Mouse (Mus musculus): ENCODE data around the gene Ankrd33. TPM values are rescaled to one million over a fixed set of nuclear protein-coding genes. Genes with fewer than 3 reads are reported as not detected.

The Ankrd33 gene
- total and polyA plus RNA-seq, 3 experiments: not detected

- Histone ChIP-seq H3K36me3 (replicated peaks) (no peaks in the 10 kb centered on the region), H3K27me3 (ENCODE audit: insufficient read depth, low read length) (no peaks in the 10 kb centered on the region), H3K4me1 (ENCODE audit: insufficient read depth, low read depth, low read length) (no peaks in the 10 kb centered on the region), H3K4me3 (ENCODE audit: low read depth, low read length) (no peak overlapping the region), H3K9me3 (replicated peaks) (peaks cover 92% of the 10 kb centered on the region)
- DNase-seq (ENCODE audit: low spot score): no peak
- ATAC-seq (ENCODE audit: extremely low read depth, insufficient number of reproducible peaks, low FRiP score, poor library complexity, severe bottlenecking): no peak
- no peak for TF ChIP-seq CTCF (IDR thresholded peaks at IDR 0.05; ENCODE audit: low read depth, low read length)
Measured at GRCm38 (mm10) chr15:101077001-101077812, 38.3 kb upstream of the Ankrd33 start.

- Histone ChIP-seq H3K27me3 (ENCODE audit: insufficient read depth, low read length) (no peaks in the 10 kb centered on the region), H3K4me1 (ENCODE audit: insufficient read depth, low read depth, low read length) (no peaks in the 10 kb centered on the region), H3K9me3 (replicated peaks) (peaks cover 90% of the 10 kb centered on the region), H3K4me3 (ENCODE audit: low read depth, low read length) (no peak within 1 kb of the TSS; the same call in 1 of the 2 replicates), H3K36me3 (replicated peaks) (no peaks in the 10 kb centered on the region)
- no peak for TF ChIP-seq CTCF (IDR thresholded peaks at IDR 0.05; ENCODE audit: low read depth, low read length)
- no peak for TF ChIP-seq TAL1 (conservative IDR thresholded peaks at IDR 0.05; ENCODE audit: low read depth, low read length)
- no peak for TF ChIP-seq GATA1 (IDR thresholded peaks at IDR 0.05; ENCODE audit: borderline replicate concordance, low read length)
- TF ChIP-seq GATA2 (IDR thresholded peaks at IDR 0.05; ENCODE audit: borderline replicate concordance, low read depth, low read length): no peak
- TF ChIP-seq POLR2AphosphoS5 (IDR thresholded peaks at IDR 0.05; ENCODE audit: insufficient replicate concordance, low read depth, low read length): no peak
- no peak for DNase-seq (ENCODE audit: low spot score)
- no peak for ATAC-seq (ENCODE audit: extremely low read depth, insufficient number of reproducible peaks, low FRiP score, poor library complexity, severe bottlenecking)
Measured at GRCm38 (mm10) chr15:101077813-101078730, 37.5 kb upstream of the Ankrd33 start, which contains the start of gene Fignl2. Gene Fignl2, minus strand, starts transcription at chr15:101078567.

GRCm38 (mm10) chr15:101078731-101079156 is 36.8 kb upstream of the Ankrd33 start:
- no peak for ATAC-seq (ENCODE audit: extremely low read depth, insufficient number of reproducible peaks, low FRiP score, poor library complexity, severe bottlenecking)
- H3K27me3 ChIP-seq (ENCODE audit: insufficient read depth, low read length): no peaks in the 10 kb centered on the region
- H3K4me1 ChIP-seq (ENCODE audit: insufficient read depth, low read depth, low read length): no peaks in the 10 kb centered on the region
- H3K9me3 ChIP-seq (replicated peaks): peaks cover 87% of the 10 kb centered on the region
- H3K36me3 ChIP-seq (replicated peaks): no peaks in the 10 kb centered on the region
- DNase-seq (ENCODE audit: low spot score): no peak
- no peak overlapping the region; the same call in 1 of the 2 replicates for H3K4me3 ChIP-seq (ENCODE audit: low read depth, low read length)
- TF ChIP-seq GATA2 (IDR thresholded peaks at IDR 0.05; ENCODE audit: borderline replicate concordance, low read depth, low read length) (no peak), POLR2AphosphoS5 (IDR thresholded peaks at IDR 0.05; ENCODE audit: insufficient replicate concordance, low read depth, low read length) (no peak), CTCF (IDR thresholded peaks at IDR 0.05; ENCODE audit: low read depth, low read length) (no peak), GATA1 (IDR thresholded peaks at IDR 0.05; ENCODE audit: borderline replicate concordance, low read length) (no peak), TAL1 (conservative IDR thresholded peaks at IDR 0.05; ENCODE audit: low read depth, low read length) (no peak)

GRCm38 (mm10) chr15:101080031-101080520 is 35.5 kb upstream of the Ankrd33 start:
- no peaks in the 10 kb centered on the region for H3K4me1 ChIP-seq (ENCODE audit: insufficient read depth, low read depth, low read length)
- DNase-seq (ENCODE audit: low spot score) (no peak), ATAC-seq (ENCODE audit: extremely low read depth, insufficient number of reproducible peaks, low FRiP score, poor library complexity, severe bottlenecking) (no peak)
- H3K36me3 ChIP-seq (replicated peaks): no peaks in the 10 kb centered on the region
- H3K9me3 ChIP-seq (replicated peaks): peaks cover 85% of the 10 kb centered on the region
- no peaks in the 10 kb centered on the region for H3K27me3 ChIP-seq (ENCODE audit: insufficient read depth, low read length)
- no peak for TF ChIP-seq CTCF (IDR thresholded peaks at IDR 0.05; ENCODE audit: low read depth, low read length)
- H3K4me3 ChIP-seq (ENCODE audit: low read depth, low read length): no peak overlapping the region; the same call in 1 of the 2 replicates

GRCm38 (mm10) chr15:101081035-101081548 is 34.5 kb upstream of the Ankrd33 start:
- no peaks in the 10 kb centered on the region for H3K27me3 ChIP-seq (ENCODE audit: insufficient read depth, low read length)
- H3K4me3 ChIP-seq (ENCODE audit: low read depth, low read length): no peak overlapping the region
- ATAC-seq (ENCODE audit: extremely low read depth, insufficient number of reproducible peaks, low FRiP score, poor library complexity, severe bottlenecking) (no peak), DNase-seq (ENCODE audit: low spot score) (no peak)
- no peaks in the 10 kb centered on the region for H3K36me3 ChIP-seq (replicated peaks)
- TF ChIP-seq POLR2AphosphoS5 (IDR thresholded peaks at IDR 0.05; ENCODE audit: insufficient replicate concordance, low read depth, low read length) (no peak), CTCF (IDR thresholded peaks at IDR 0.05; ENCODE audit: low read depth, low read length) (no peak), GATA1 (IDR thresholded peaks at IDR 0.05; ENCODE audit: borderline replicate concordance, low read length) (no peak)
- H3K9me3 ChIP-seq (replicated peaks): peaks cover 78% of the 10 kb centered on the region
- no peaks in the 10 kb centered on the region for H3K4me1 ChIP-seq (ENCODE audit: insufficient read depth, low read depth, low read length)

- no peak for ATAC-seq (ENCODE audit: extremely low read depth, insufficient number of reproducible peaks, low FRiP score, poor library complexity, severe bottlenecking)
- TF ChIP-seq GATA2 (IDR thresholded peaks at IDR 0.05; ENCODE audit: borderline replicate concordance, low read depth, low read length) (no peak), GATA1 (IDR thresholded peaks at IDR 0.05; ENCODE audit: borderline replicate concordance, low read length) (no peak), POLR2AphosphoS5 (IDR thresholded peaks at IDR 0.05; ENCODE audit: insufficient replicate concordance, low read depth, low read length) (no peak), CTCF (IDR thresholded peaks at IDR 0.05; ENCODE audit: low read depth, low read length) (no peak), TAL1 (conservative IDR thresholded peaks at IDR 0.05; ENCODE audit: low read depth, low read length) (no peak)
- H3K9me3 ChIP-seq (replicated peaks): peaks cover 70% of the 10 kb centered on the region
- no peaks in the 10 kb centered on the region for H3K27me3 ChIP-seq (ENCODE audit: insufficient read depth, low read length)
- H3K4me1 ChIP-seq (ENCODE audit: insufficient read depth, low read depth, low read length): no peaks in the 10 kb centered on the region
- H3K36me3 ChIP-seq (replicated peaks): no peaks in the 10 kb centered on the region
- DNase-seq (ENCODE audit: low spot score): no peak
- H3K4me3 ChIP-seq (ENCODE audit: low read depth, low read length): no peak overlapping the region
Measured at GRCm38 (mm10) chr15:101082236-101082635, 33.3 kb upstream of the Ankrd33 start.

Measured in G1E (cell line).